Mouse (Mus musculus) brain, embryonic 14.5 days (tissue): ENCODE data around the gene Cox19. TPM values are rescaled to one million over a fixed set of nuclear protein-coding genes. Genes with fewer than 3 reads are reported as not detected.

Source experiments
- DNase-seq: peaks from one replicate; pipeline ENCODE4 v3.0.0-alpha.2; 2011; ENCODE audit warnings: low read depth
- CTCF ChIP-seq: fragments of 200-500 bp; IDR thresholded peaks from 2 replicates; pipeline ENCODE4 v1.5.1; 2012; ENCODE audit warnings: inconsistent platforms, mild to moderate bottlenecking, moderate library complexity, borderline replicate concordance; ENCODE audit not compliant: insufficient read depth, insufficient read length; ENCODE audit errors: extremely low read depth
- POLR2A ChIP-seq: fragments of 200-500 bp; IDR thresholded peaks from 2 replicates; pipeline ENCODE4 v1.6.1; 2012; ENCODE audit warnings: mild to moderate bottlenecking, inconsistent platforms, borderline replicate concordance; ENCODE audit not compliant: poor library complexity, insufficient read depth, insufficient read length, severe bottlenecking; ENCODE audit errors: extremely low read depth
- polyA plus RNA-seq: library from polyadenylated mRNA; depleted of rRNA; stranded (reverse); fragments of >200 nt; gene quantifications from 2 replicates; pipeline ENCODE4 v1.2.3, GENCODE M21; 2012; rRNA removed

The Cox19 gene
- polyA plus RNA-seq, 1 experiment = 123 TPM

DNA sequence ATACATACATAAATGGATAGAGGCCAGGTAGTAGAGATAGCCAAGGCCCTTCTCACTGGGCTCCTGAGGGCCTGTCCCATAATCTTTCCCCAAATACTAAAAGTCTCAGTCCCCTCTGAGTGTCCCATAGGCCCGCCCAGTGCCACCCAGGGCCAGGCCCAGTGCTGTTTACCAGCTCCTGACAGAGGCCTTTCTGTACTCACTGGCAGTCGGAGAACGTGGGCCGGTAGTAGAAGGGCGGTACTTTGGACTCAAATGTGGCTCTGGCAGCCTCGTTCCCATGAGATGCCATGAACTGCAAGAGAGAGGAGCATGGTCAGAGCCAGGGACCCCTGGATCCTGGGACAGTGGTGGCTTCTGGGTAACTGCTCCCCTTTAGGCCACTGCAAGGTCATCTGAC is 49.1 kb downstream of the Cox19 start:
- TF ChIP-seq CTCF (no peak), POLR2A (no peak)
- DNase-seq = no peak

DNA sequence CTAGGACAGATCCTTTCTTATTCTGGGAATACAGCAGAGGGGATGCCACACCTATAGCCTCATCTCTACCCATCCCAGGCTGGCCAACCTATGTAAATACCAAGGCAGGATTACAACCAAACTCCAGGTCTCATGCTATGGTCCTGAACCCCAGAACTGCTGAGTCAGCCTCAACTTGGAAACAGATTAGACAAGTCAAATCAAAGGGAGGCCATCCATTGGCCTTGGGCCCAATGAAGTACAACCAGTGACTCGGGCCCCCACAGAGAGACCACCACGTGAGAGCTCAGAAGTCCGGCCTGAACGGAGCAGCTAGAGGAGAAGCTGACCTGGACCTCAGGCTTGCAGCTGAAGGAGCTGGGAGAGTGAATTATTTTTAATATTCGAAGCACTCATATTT is 53.5 kb downstream of the Cox19 start:
- TF ChIP-seq POLR2A (no peak), CTCF (no peak)
- DNase-seq = no peak

DNA sequence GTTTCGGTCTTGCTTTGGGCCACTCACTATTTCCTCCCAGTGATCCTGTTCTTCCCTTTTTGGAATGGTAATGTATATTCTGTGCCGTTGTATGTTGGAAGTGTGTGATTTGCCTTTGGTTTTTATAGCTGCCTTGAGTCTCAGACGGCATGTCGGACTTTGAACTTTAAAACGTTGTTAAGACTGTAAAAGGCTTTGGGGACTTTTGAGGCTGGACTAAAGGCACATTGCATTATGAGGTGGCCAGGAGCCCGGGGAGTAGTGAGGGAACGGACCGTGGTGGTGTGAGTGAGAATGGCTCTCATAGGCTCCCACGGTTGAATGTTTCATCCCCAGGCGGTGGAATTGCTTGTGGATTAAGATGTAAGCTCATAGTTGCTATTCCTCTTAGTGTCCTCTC is 54.1 kb downstream of the Cox19 start:
- TF ChIP-seq POLR2A (no peak), CTCF (no peak)
- DNase-seq = no peak

DNA sequence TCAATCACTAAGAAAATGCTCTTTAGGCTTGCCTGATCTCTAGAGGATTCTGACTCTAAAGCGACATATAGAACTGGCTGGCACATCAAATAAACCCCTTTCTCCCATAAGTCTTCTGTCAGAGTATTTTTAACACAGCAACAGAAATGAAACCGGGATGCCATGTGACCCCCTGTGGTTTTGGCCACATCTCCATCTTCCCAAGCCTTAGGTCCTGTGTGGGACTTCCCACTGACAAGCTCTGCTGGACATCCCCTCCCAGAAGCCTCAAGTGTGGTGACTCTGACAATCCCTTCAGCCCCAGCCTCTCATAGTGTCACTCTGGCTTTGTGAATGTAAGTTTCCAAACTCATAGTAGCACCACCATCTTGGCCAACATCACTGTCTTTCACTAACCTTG is 57.1 kb downstream of the Cox19 start:
- DNase-seq = no peak
- no peak for TF ChIP-seq POLR2A

DNA sequence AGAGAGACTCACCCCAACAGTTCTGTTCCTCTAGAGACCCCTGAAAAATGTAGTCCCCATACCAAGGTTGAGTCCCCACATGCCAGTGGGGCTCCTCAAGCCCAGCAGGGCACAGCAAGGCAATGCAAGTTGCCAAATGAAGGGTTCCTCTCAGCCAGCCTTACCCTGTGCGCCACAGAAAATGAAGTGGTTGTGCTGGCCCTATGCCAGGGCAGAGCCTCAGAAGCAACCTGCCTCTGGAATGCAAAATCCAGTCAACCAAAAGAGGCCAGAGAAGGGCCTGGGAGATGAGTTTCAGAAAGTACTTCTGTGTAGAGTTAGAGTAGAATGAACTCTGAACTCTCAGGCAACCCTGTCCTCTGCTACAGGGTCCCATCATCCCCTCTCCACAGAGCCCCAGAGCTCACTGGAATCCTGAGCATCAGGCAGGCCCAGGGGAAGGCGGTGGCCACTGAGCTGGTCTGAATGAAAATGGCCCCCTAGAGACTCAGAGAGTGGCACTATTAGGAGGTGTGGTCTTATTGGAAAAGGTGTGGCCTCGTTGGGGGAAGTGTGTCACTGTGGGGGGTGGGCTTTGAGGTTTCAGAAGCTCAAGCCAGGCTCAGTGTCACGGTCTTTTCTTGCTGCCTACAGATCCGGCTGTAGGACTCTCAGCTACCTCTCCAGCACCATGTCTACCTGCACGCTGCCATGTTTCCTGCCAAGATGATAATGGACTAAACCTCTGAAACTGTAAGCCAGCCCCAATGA is 59.2 kb downstream of the Cox19 start:
- no peak for DNase-seq
- TF ChIP-seq CTCF = no peak
- TF ChIP-seq POLR2A = no peak

DNA sequence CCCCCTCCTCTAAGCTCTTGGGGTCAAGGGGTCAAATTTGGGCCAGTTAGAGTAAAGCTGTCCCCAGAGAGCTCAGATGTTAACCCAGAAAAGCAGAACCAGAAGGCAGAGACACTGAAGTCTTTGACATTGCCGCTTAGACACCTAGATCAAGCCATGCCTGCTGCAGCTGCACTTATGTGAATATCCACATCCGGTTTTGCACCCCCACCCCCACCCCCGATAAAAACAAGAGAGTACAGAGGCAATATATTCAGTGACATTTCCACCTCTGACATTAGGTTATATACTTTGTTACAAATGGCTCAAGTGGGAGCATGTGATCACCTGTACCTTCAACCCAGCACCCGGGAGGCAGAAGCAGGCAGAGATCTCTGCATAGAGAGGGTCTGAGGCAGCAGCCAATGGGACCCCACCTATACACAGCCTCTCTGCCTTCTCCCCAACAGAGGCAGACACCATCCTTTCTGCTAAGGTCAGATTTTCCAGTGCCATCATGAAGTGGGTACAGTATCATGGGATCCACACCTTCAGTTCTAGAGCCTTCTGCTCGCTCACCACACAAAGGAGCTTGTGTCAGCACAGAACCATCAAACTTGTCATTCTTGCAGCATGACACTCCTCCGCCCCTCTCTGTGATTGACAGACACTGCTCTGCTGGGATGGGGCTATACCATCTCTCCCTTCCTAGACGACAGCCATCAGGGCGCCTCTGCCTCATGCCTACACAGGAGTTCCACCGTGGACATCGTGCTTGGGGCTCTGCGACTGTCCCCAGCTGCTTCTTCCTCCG is 60.6 kb downstream of the Cox19 start:
- DNase-seq = no peak
- TF ChIP-seq POLR2A = no peak
- no peak for TF ChIP-seq CTCF

DNA sequence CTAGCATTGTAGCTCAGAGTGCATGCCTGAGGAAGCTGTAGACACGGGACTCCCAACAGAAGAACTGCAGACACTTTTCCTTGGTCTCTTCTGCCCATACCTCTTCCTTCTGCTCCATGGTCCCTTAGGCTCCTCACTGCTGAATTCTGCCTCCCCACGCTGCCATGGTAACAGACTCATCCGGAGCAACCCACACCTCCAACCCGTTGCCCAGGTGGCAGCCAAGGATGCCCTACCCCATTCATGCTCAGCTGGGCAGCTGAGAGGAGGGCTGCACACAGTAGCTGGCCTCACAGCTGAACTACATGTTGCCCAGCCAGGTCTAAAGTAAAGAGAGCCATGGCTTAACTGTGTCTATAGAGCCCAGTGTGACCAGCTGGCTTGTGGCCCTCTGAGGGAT is 62.6 kb downstream of the Cox19 start:
- DNase-seq = no peak
- TF ChIP-seq POLR2A (no peak), CTCF (no peak)

DNA sequence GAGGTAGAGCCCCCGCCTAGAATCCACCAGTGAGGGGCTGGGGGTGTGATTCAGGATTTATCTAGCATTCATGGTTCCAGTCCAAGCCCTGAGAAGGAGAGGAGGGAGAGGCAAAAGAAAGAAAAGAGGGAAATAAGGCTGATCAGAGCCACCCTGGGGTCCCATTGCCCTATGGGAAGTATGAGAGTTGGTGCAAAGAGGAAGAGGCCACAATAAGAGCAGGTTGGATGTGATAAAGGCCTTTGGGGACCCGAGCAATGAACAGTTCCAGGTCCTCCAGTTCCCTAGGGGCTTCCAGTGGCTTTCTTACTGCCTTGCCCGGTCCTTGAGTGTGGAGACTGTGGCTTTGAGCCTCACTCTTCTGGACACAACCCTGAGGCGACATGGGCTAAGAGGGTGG is 63.4 kb downstream of the Cox19 start:
- TF ChIP-seq POLR2A = no peak
- TF ChIP-seq CTCF = no peak
- DNase-seq = no peak

DNA sequence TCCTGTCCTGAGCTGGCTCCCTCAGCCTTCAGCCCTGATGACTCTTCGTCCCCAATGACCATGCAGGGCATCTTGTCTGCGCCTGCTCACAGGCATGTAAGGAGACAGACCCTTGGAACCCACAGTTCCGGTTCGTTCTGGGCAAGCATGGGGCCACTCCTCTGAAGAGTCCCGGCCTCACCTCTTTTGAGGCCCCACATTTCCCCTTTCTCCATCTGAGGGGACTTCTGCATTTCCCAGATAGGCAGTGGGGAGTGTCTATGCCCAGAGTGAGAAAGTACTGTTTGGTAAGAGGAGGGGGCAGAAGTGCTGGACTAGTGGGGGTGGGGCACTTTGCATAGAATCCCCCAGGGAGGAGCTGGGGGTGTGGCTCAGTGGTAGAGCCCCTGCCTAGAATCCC is 64.1 kb downstream of the Cox19 start:
- no peak for TF ChIP-seq CTCF
- no peak for TF ChIP-seq POLR2A

More for the DNA sequence above, 64.1 kb downstream of the Cox19 start:
- no peak for DNase-seq

Other genes with a start within 250 kb of the Cox19 start
- gene Prkar1b, start 201.4 kb downstream of the Cox19 start, polyA plus RNA-seq = 148 and 202 TPM in 2 replicates
- 12.6 and 14.9 TPM in 2 replicates for gene Dnaaf5, start 201.2 kb downstream of the Cox19 start, polyA plus RNA-seq
- 72.7 and 75.2 TPM in 2 replicates for gene Sun1, start 150.8 kb downstream of the Cox19 start, polyA plus RNA-seq
- 93.2 and 122 TPM in 2 replicates for gene Get4, start 99.1 kb downstream of the Cox19 start, polyA plus RNA-seq
- 40.8 and 66.4 TPM in 2 replicates for gene Adap1, start 25.8 kb downstream of the Cox19 start, polyA plus RNA-seq
- 1.7 and 2.4 TPM in 2 replicates for gene Cyp2w1, start 1.2 kb upstream of the Cox19 start, polyA plus RNA-seq
- gene Gpr146, start 26.3 kb upstream of the Cox19 start, polyA plus RNA-seq = 1.5 and 2.0 TPM in 2 replicates
- 0.20 and 0.33 TPM in 2 replicates for gene C130050O18Rik, start 53.9 kb upstream of the Cox19 start, polyA plus RNA-seq
- 6.5 and 6.8 TPM in 2 replicates for gene Gper1, start 71.7 kb upstream of the Cox19 start, polyA plus RNA-seq
- gene 3110082I17Rik, start 109.1 kb upstream of the Cox19 start, polyA plus RNA-seq = 12.3 and 13.4 TPM in 2 replicates
- gene Zfand2a, start 133.1 kb upstream of the Cox19 start, polyA plus RNA-seq = 21.2 and 28.0 TPM in 2 replicates
- 26.5 and 42.0 TPM in 2 replicates for gene Uncx, start 192.1 kb upstream of the Cox19 start, polyA plus RNA-seq